ENCODE assay signal across 15 mouse cellular contexts in the genomic region with DNA sequence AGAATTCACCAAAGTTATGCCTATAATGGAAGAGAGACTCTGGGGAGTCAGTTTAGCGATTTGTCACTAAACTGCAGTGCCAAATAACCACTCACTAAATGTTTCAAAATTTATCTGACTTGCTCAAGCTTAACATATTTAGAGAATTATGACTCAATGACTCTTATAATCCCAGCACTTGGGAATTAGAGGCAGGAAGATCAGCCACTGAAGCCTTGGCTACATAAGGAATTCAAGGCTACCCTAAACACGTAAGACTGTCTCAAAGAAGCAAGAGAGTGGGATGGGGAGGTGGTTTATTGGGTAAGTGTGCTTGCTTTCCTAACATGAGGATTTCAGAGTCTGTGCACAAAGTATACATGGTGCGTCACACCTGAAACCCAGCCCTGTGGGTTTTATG.
"Had no signal": no experiment of that assay in that cellular context is flagged by ENCODE, and none has a peak within 500 bp of the region (broad histone marks: within the 10 kb centered on the region; RNA-seq: fewer than 3 reads in every experiment).

No protein-coding gene starts in this region.

- H3K4me3 ChIP-seq: neural tube, embryonic 15.5 days; stomach, embryonic 15.5 days had no signal

- H3K27ac ChIP-seq: neural tube, embryonic 15.5 days; stomach, embryonic 15.5 days; stomach, postnatal 0 days had no signal

- H3K9ac ChIP-seq: neural tube, embryonic 15.5 days; stomach, embryonic 15.5 days had no signal

- DNase-seq: retina, postnatal 1 day; right cerebral cortex, adult 18-20 months; right cerebral cortex, postnatal 14 days; right cerebral cortex, postnatal 25 days; right cerebral cortex, postnatal 4 days; spleen, adult 18-20 months; thymus, adult 18-20 months; thymus, adult 2 months; thymus, postnatal 14 days; thymus, postnatal 25 days; thymus, postnatal 36 days; thymus, postnatal 4 days had no signal

- H3K4me1 ChIP-seq: neural tube, embryonic 15.5 days; stomach, embryonic 15.5 days had no signal

- H3K9me3 ChIP-seq: neural tube, embryonic 15.5 days; stomach, embryonic 15.5 days had no signal

- H3K27me3 ChIP-seq: neural tube, embryonic 15.5 days; stomach, embryonic 15.5 days had no signal

- H3K36me3 ChIP-seq: neural tube, embryonic 15.5 days; stomach, embryonic 15.5 days had no signal

- H3K4me2 ChIP-seq: neural tube, embryonic 15.5 days; stomach, embryonic 15.5 days had no signal
